Mouse (Mus musculus) ES-E14 (cell line): ENCODE results near the gene Tada1.

Source experiments
- CHD2 ChIP-seq: IDR thresholded peaks from 2 replicates; pipeline ENCODE4 v1.6.1; 2014; ENCODE audit warnings: mild to moderate bottlenecking, low read depth, low read length, inconsistent platforms
- MAFK ChIP-seq: IDR thresholded peaks from 2 replicates; pipeline ENCODE4 v1.6.1; 2014; ENCODE audit warnings: mild to moderate bottlenecking, low read depth, low read length, inconsistent platforms; ENCODE audit not compliant: insufficient read depth
- ZC3H11A ChIP-seq: IDR thresholded peaks from 2 replicates; pipeline ENCODE4 v1.6.1; 2012; ENCODE audit warnings: low read depth, mild to moderate bottlenecking, inconsistent platforms, low read length, borderline replicate concordance

DNA sequence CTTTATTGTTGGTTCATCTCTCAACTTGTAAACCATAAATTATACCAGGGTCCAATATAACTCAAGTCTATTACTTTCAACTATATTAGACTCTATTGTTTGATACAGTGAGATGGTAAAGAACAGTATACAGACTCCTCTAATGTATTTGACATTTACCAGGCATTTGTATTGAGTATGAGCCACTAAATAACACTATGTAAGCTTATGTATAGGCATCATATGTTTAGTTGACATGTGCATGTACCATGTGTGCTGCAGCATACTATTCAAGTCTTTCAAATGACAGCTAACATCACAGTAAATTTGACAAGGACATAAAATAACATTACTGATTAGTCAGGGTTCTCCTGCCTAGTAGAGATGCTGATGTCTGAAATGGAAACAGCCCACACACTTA, 15.8 kb upstream of the Tada1 start:
- no peak for TF ChIP-seq MAFK
- no peak for TF ChIP-seq ZC3H11A
- no peak for TF ChIP-seq CHD2
